Mouse (Mus musculus) skeletal muscle tissue, adult 2 months (tissue): Measurements from ENCODE around the gene Alkbh2.
A peak's percentile ranks its signal among the peaks of the same experiment; 100 is the strongest.

ENCODE experiments used
- DNase-seq: peaks from one replicate; pipeline ENCODE4 v3.0.0-alpha.2; 2012; ENCODE audit warnings: low read depth, low spot score

Gene Alkbh2

DNA sequence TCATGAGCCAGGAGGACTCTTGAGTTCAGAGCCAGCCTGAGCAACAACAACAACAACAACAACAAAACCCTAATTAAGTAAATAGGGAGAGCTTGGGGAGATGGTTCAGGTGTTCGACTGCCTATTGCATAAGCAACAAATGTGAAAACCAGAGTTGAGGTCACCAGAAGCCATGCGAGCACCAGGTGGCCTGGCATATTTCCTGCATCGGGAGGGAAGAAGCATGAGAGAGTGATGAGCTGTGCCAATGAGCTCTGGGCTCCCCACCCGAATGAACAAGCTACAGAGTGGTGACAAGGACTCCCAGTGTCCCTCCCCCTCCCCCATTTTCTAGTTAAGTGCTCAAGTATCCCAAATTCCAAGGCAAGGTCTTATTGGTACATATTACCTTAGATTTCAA lies 26.1 kb downstream of the Alkbh2 start:
- DNase-seq: no peak

DNA sequence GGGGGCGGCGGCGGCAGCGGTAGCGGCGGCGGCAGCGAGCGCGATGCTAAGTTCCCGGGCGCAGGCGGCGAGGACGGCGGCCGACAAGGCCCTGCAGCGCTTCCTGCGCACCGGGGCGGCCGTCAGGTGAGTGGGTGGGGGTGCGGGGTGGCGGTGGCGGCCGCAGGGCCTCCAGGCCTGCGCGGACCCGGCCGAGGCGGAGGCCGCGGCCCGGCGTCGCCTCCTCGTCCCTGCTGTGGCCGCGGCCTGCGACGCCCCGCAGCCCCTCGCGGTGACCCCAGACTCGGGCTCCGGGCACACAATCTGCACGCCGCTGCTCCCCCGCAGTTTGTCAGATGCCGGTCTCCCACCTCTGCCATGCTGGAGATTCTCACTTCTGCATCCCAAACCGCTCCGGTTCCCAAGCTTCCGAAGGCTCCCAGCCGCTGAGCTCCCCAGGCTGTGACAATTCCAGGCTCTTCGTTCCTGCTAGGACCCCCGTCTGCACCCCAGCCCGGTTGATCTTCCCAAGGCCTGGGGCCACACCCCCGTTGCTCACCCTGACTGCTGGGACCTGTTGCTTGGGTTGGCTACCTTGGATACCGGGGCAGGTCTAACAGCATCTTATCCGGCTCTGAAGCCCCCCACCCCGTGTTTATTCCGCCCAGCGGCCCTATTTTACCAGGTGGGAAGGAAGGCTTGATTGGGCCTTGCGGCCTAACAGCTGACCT lies 27.5 kb downstream of the Alkbh2 start:
- DNase-seq: no peak

DNA sequence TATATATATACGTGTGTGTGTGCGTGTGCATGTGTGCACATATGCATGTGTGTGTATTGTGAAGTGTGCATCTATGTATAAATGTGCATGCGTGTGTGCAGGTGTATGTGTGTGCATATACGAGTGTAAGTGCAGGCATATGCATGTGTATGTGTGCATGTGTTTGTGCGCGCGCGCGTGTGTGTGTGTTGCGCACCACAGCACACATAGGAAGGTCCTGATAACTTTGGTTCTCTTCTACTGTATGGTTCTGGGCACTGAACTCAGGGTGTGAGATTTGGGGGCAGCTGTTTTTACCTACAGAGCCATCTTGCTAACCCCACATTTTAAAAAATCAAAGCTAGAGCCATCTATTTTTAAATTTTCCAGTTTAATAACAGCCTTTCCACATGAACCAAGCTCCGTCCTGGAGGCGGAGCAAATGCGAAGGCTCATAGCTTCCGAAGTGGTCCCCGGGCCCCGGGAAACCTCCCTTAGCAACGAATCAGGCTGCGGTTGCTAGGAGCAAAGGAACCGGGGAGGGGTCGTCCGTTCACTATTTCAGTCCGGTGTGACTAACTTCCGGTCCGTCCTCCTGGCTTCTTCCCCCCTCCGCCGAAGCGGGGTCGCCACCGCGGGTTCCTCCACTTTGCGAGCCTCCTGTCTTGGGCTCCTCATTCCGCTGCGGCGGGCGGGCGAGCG lies 28.2 kb downstream of the Alkbh2 start:
- DNase-seq: peak; percentile 82

DNA sequence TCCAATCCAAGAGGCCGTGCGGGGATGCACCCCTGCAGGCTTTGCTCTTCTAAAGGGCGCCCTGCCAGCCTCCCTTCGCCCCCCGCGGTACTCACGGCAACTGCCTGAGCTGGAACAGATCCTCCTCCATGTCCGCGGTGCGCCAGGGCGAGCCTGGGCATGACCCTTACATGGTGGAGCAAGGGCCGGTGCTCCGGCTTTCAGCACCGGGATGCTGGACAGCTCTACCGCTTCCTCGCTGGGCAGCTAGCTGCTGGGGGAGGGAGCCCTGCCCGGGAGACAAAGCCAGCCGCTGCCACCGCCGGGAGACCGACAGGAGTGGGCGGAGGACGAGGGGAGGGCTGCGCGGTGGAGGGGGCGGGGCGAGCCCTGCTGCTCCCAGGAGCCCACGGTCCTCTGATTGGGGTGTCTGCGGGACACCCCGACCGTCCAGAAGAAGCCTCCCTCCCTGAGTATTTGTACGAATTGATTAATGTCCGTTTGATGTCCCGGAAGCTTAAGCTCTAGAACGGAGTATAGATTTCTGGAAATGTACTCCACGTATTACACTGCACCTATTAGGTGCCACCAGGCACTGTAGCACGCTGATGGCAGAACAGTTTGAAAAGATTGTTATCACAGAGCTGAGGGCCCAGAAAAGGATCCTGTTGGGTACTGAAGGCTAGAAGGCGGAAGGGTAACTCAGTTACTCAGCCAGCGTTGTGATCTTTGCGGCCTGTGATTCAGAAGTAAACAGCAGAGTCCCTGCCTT lies 36.8 kb downstream of the Alkbh2 start, which contains the start of gene Svop:
Gene Svop (minus strand): TSS at position 514 of the 751 bp plus-strand sequence.
- DNase-seq: no peak

DNA sequence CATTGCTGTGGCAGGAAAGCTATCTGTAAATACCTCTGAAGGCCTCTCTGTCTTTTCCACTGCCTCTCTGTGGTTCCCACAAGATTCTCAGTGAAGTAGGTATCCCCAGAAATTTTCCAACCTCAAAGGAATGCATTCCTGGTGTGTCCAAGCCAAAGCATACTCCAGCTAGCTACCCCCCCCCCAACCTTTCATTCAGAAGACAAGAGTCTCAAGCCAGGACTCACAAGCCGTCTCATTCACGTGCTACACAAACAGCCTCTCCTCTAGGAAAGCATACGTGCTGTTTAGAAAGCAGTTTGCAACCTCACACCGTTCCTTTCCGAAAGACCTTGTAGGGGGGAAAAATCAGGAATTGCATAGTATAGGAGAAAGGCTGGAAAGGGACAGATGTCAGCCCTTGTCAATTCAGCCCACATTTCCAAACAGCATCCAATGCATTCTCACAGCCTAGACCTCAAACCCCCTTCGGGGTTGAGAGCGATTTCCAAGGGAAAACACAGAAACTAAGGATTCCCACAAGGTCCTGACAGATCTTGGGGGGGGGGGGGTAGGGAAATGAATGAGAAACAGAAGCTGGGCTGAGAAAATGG lies 37.5 kb downstream of the Alkbh2 start:
- DNase-seq: no peak

DNA sequence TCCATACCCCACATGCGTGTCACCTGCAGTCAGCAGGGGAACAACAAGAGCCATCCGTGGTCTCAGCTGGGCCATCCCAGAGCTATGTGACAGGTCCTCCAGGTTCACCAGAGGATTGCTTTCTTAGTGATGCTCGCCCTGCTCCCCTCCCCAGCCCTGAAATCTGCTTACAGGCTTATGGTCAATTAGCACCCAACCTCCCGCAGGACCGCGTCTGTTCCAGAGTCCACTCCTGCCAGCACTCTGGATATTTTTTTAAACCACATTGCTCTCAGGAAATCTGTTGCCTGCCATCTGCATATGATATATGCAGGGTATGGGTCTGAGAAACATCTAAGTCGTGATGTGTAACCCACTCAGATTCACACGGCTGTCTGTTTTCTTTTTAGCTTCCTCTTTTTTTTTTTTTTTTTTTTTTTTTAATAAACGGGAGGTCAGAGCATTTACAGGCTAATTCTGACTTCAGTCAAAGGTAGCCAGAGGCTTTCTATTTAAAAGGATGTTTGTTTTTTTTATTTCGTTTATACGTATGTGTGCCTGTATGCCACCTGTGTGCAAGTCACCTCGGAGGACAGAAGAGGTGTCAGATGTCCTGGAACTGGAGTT lies 40.0 kb downstream of the Alkbh2 start:
- DNase-seq: no peak

DNA sequence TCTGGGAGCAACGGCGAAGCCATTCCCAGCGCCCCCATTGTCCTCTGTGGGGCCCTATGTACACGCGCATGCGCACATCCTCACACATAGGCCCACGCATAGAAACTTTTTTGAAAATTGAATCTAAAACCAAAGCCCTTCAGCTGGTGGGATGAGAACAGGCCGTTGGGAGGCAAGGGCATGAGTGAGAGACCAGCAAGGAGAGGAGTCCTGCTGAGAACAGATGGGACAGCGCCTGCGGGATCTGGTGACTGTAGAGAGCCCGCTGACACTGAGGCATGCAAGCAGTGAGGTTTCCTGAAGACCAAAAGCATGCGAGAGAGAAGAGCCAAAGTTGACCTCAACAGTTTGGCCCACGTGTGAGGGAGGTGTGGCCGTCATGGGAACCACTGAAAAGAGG lies 42.5 kb downstream of the Alkbh2 start:
- DNase-seq: no peak

DNA sequence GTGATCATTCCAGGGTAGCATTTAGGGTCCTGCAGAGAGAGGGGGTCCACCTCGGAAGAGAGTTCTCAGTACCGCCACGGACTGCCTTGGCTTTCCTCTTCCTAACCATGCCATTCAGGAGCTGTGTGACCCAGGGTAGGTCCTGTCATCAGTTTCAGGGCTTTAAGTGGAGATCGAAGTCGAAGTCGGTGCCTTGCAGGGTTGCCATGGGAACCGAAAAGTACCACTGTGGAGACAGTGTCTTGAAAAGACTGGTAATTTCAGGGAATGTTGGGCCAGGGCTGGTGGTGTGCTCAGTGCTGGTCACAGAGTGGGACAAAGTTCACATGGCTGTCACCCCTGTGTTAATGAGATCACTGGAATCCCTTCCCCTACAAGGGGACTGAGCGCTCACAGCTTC lies 51.0 kb downstream of the Alkbh2 start:
- no peak for DNase-seq
